In genomic region chr15:96434202-96434601, GRCm38 (mm10) we compare ENCODE assay signal across 20 mouse cellular contexts. TPM values are rescaled to one million over a fixed set of nuclear protein-coding genes. Genes with fewer than 3 reads are reported as not detected.
DNase-seq lines count a peak whose midpoint lies in the region; ATAC-seq and TF ChIP-seq lines count a peak whose summit lies in the region.
"Had no signal": no experiment of that assay in that cellular context is flagged by ENCODE, and none has a peak within 500 bp of the region (broad histone marks: within the 10 kb centered on the region; RNA-seq: fewer than 3 reads in every experiment).

No protein-coding gene starts in this region.

- H3K9ac ChIP-seq in kidney, postnatal 0 days (ENCODE audit: low read depth, low read length): no peak overlapping the region
- no peak overlapping the region for H3K9ac ChIP-seq in liver, postnatal 0 days (replicated peaks)
- H3K9ac ChIP-seq in MEL (ENCODE audit: control insufficient read depth, low read depth, low read length, poor library complexity, severe bottlenecking): no peak overlapping the region
- H3K9ac ChIP-seq: embryonic facial prominence, embryonic 12.5 days; forebrain, embryonic 15.5 days; heart, embryonic 12.5 days; hindbrain, embryonic 12.5 days had no signal

- peak; percentile 33; the same call in 1 of the 2 replicates for TF ChIP-seq CTCF in kidney, postnatal 0 days (IDR thresholded peaks at IDR 0.05; ENCODE audit: low read depth)
- TF ChIP-seq CTCF in liver, postnatal 0 days (IDR thresholded peaks at IDR 0.05; ENCODE audit: low read depth): peak; percentile 30
- TF ChIP-seq CTCF in MEL (IDR thresholded peaks at IDR 0.05 in 2 of 3, conservative IDR thresholded peaks at IDR 0.05 in 1 of 3; ENCODE audit: control insufficient read depth in 1 of 3, insufficient read depth in 1 of 3, low read depth in 2 of 3, low read length in 3 of 3, poor library complexity in 1 of 3, severe bottlenecking in 1 of 3): peak in 2 of 3 experiments; percentile 25 to 41; a peak in 2 of 6 replicates

- no peak for ATAC-seq in kidney, postnatal 0 days (replicated peaks; ENCODE audit: low FRiP score, low read depth)
- no peak for ATAC-seq in liver, postnatal 0 days
- ATAC-seq in CD4-positive, CD25-positive, alpha-beta regulatory T cell, adult 4 months: no peak
- ATAC-seq: forebrain, embryonic 15.5 days; hindbrain, postnatal 0 days had no signal

- peaks cover 3% of the 10 kb centered on the region for H3K79me2 ChIP-seq in MEL (ENCODE audit: control insufficient read depth, insufficient read depth, low read length, poor library complexity)

- H3K27me3 ChIP-seq in kidney, postnatal 0 days (ENCODE audit: insufficient read depth, low read length): no peaks in the 10 kb centered on the region
- no peaks in the 10 kb centered on the region for H3K27me3 ChIP-seq in liver, postnatal 0 days (ENCODE audit: insufficient read depth, low read length)
- H3K27me3 ChIP-seq in MEL (ENCODE audit: control insufficient read depth in 1 of 2, insufficient read depth in 2 of 2, low read length in 2 of 2): no peaks in the 10 kb centered on the region
- H3K27me3 ChIP-seq: CH12.LX; embryonic facial prominence, embryonic 12.5 days; forebrain, embryonic 15.5 days; heart, embryonic 12.5 days; hindbrain, embryonic 12.5 days had no signal

- H3K4me1 ChIP-seq in kidney, postnatal 0 days (replicated peaks; ENCODE audit: insufficient read depth, low read length): no peaks in the 10 kb centered on the region
- H3K4me1 ChIP-seq in liver, postnatal 0 days (ENCODE audit: insufficient read depth): no peaks in the 10 kb centered on the region
- no peaks in the 10 kb centered on the region for H3K4me1 ChIP-seq in MEL (ENCODE audit: control insufficient read depth in 1 of 2, insufficient read depth in 2 of 2, low read length in 2 of 2)
- H3K4me1 ChIP-seq: embryonic facial prominence, embryonic 12.5 days; forebrain, embryonic 15.5 days; hindbrain, embryonic 12.5 days had no signal

- H3K4me3 ChIP-seq in kidney, postnatal 0 days (replicated peaks; ENCODE audit: low read depth, low read length): no peak overlapping the region
- H3K4me3 ChIP-seq in liver, postnatal 0 days (ENCODE audit: low read depth, low read length): no peak overlapping the region
- no peak overlapping the region for H3K4me3 ChIP-seq in MEL (ENCODE audit: control insufficient read depth in 1 of 2, insufficient read depth in 1 of 2, low read depth in 2 of 2, low read length in 2 of 2)
- H3K4me3 ChIP-seq: embryonic facial prominence, embryonic 12.5 days; forebrain, embryonic 15.5 days; heart, embryonic 12.5 days; hindbrain, embryonic 12.5 days had no signal

- TF ChIP-seq RAD21 in MEL (IDR thresholded peaks at IDR 0.05; ENCODE audit: low read depth, low read length): no peak

- H3K9me3 ChIP-seq in kidney, postnatal 0 days (replicated peaks; ENCODE audit: low read length): no peaks in the 10 kb centered on the region
- peaks cover 4% of the 10 kb centered on the region; the same call in 1 of the 2 replicates for H3K9me3 ChIP-seq in liver, postnatal 0 days (ENCODE audit: low read length)
- H3K9me3 ChIP-seq in MEL (replicated peaks; ENCODE audit: insufficient read depth, low read length): no peaks in the 10 kb centered on the region
- H3K9me3 ChIP-seq: embryonic facial prominence, embryonic 12.5 days; forebrain, embryonic 15.5 days; heart, embryonic 12.5 days; hindbrain, embryonic 12.5 days had no signal

- TF ChIP-seq POLR2A in MEL (IDR thresholded peaks at IDR 0.05; ENCODE audit: control insufficient read depth in 1 of 2, insufficient read depth in 1 of 2, low read depth in 1 of 2, low read length in 2 of 2, poor library complexity in 1 of 2): no peak

- DNase-seq in heart, adult 11 months: peak; percentile 25
- no peak for DNase-seq in heart, adult 8-10 months (ENCODE audit: low spot score)
- no peak for DNase-seq in kidney, postnatal 0 days (ENCODE audit: low spot score)
- DNase-seq in kidney, postnatal 36 days: no peak
- no peak for DNase-seq in liver, postnatal 0 days
- DNase-seq in liver: no peak
- no peak for DNase-seq in MEL (ENCODE audit: low read depth, low spot score)
- DNase-seq: adrenal gland, postnatal 10 days; cerebellum, adult 11 months; cerebellum, adult 8-10 months; cerebellum, postnatal 14 days; gastrocnemius, postnatal 25 days; heart, postnatal 4 days had no signal

- WGBS in kidney, postnatal 0 days: 93% methylated on average over 1 of the region's 1 CpGs
- 88% methylated on average over 1 of the region's 1 CpGs for WGBS in liver, postnatal 0 days (ENCODE audit: insufficient replicate concordance)

- H3K27ac ChIP-seq in kidney, postnatal 0 days: no peak overlapping the region
- H3K27ac ChIP-seq in liver, postnatal 0 days (ENCODE audit: low read depth): no peak overlapping the region
- H3K27ac ChIP-seq in MEL (ENCODE audit: control insufficient read depth, low read depth, low read length): no peak overlapping the region
- H3K27ac ChIP-seq: embryonic facial prominence, embryonic 12.5 days; forebrain, embryonic 15.5 days; hindbrain, embryonic 12.5 days; hindbrain, postnatal 0 days had no signal

- H3K36me3 ChIP-seq in kidney, postnatal 0 days (ENCODE audit: insufficient read depth, low read length): peaks cover 48% of the 10 kb centered on the region
- peaks cover 55% of the 10 kb centered on the region for H3K36me3 ChIP-seq in liver, postnatal 0 days (replicated peaks; ENCODE audit: insufficient read depth, low read length)
- peaks cover 3 to 80% of the 10 kb centered on the region in 2 experiments for H3K36me3 ChIP-seq in MEL (ENCODE audit: control insufficient read depth in 1 of 2, insufficient read depth in 2 of 2, low read length in 2 of 2)

- no peak overlapping the region for H3K4me2 ChIP-seq in kidney, postnatal 0 days (ENCODE audit: low read length)
- no peak overlapping the region for H3K4me2 ChIP-seq in liver, postnatal 0 days (ENCODE audit: low read depth, low read length)
- H3K4me2 ChIP-seq: embryonic facial prominence, embryonic 12.5 days; forebrain, embryonic 15.5 days; heart, embryonic 12.5 days; hindbrain, embryonic 12.5 days had no signal

- no peak for TF ChIP-seq EP300 in liver, postnatal 0 days (IDR thresholded peaks at IDR 0.05; ENCODE audit: low read depth)
- no peak for TF ChIP-seq EP300 in MEL (IDR thresholded peaks at IDR 0.05; ENCODE audit: low read depth in 1 of 2, low read length in 2 of 2)

TF ChIP-seq in MEL, 35 proteins besides CTCF, POLR2A, EP300 and RAD21:
- TF ChIP-seq MYC (IDR thresholded peaks at IDR 0.05; ENCODE audit: low read depth, low read length): peak; percentile 62
- no peak for TF ChIP-seq MXI1 (IDR thresholded peaks at IDR 0.05; ENCODE audit: low read depth, low read length)
- peak; percentile 18; the same call in 1 of the 2 replicates for TF ChIP-seq SMC3 (IDR thresholded peaks at IDR 0.05; ENCODE audit: low read depth, low read length)
- peak; percentile 46; the same call in 1 of the 2 replicates for TF ChIP-seq JUND (IDR thresholded peaks at IDR 0.05; ENCODE audit: low read depth, low read length)

RNA-seq across cellular contexts. Expression of gene Scaf11, which starts 26.4 kb away (rescaled TPM):
- total RNA-seq in heart, adult 8-10 months (2022): 10 to 100 TPM; 47.1 to 54.5 (median 48.3) TPM
- polyA plus RNA-seq in kidney, postnatal 0 days (2015; fragmentation: Nextera tagmentation; extraction: Ambion mirVana): 80.0 and 81.5 TPM in 2 replicates
- polyA plus RNA-seq in liver, postnatal 0 days (2015; fragmentation: Nextera tagmentation; extraction: Ambion mirVana): 32.5 and 35.6 TPM in 2 replicates
- 137 and 156 TPM in 2 replicates for total RNA-seq in MEL (2012; rRNA removed)
- 100 to 1,000 TPM; 165 to 242 TPM for polyA plus RNA-seq in MEL (2012; ENCODE audit: insufficient read depth in 1 of 2, insufficient read length in 2 of 2, low read depth in 1 of 2, low replicate concordance in 2 of 2, missing spikeins in 1 of 2)
- polyA plus RNA-seq in CD4-positive, CD25-positive, alpha-beta regulatory T cell, adult 4 months (2017; shearing (Covaris generic)): 10 to 100 TPM; 42.4 to 45.3 TPM
